Mouse (Mus musculus): Measurements from ENCODE around the gene Itgb7.
A peak's percentile ranks its signal among the peaks of the same experiment; 100 is the strongest.
"Not testable (repeated sequence)": the region's sequence is repeated elsewhere in the genome, so short reads cannot be mapped to it uniquely, and the experiment has no call there.

The Itgb7 gene

GRCm38 (mm10) chr15:102225619-102226018, 6.1 kb downstream of the Itgb7 start:
- not testable (repeated sequence) for DNase-seq (ENCODE audit: low spot score in 2 of 2)

- no peak for DNase-seq (ENCODE audit: low spot score in 2 of 2)
Measured at GRCm38 (mm10) chr15:102224992-102225617, 6.6 kb downstream of the Itgb7 start.

- DNase-seq (ENCODE audit: low spot score in 2 of 2): peak in 1 of 2 experiments; percentile 72
Measured at GRCm38 (mm10) chr15:102224186-102224991, 7.4 kb downstream of the Itgb7 start.

- no peak for DNase-seq (ENCODE audit: low spot score in 2 of 2)
Measured at GRCm38 (mm10) chr15:102222386-102222785, 9.4 kb downstream of the Itgb7 start.

- no peak for DNase-seq (ENCODE audit: low spot score in 2 of 2)
Measured at GRCm38 (mm10) chr15:102217325-102217724, 14.4 kb downstream of the Itgb7 start.

GRCm38 (mm10) chr15:102216459-102217228, 15.1 kb downstream of the Itgb7 start:
- DNase-seq (ENCODE audit: low spot score in 2 of 2): no peak

- no peak for DNase-seq (ENCODE audit: low spot score in 2 of 2)
Measured at GRCm38 (mm10) chr15:102215624-102216023, 16.1 kb downstream of the Itgb7 start.

- DNase-seq (ENCODE audit: low spot score in 2 of 2): no peak
Measured at GRCm38 (mm10) chr15:102214132-102214531, 17.6 kb downstream of the Itgb7 start.

- DNase-seq (ENCODE audit: low spot score in 2 of 2): no peak
Measured at GRCm38 (mm10) chr15:102211895-102212294, 19.8 kb downstream of the Itgb7 start.

GRCm38 (mm10) chr15:102210816-102211215, 20.9 kb downstream of the Itgb7 start:
- no peak for DNase-seq (ENCODE audit: low spot score in 2 of 2)

- DNase-seq (ENCODE audit: low spot score in 2 of 2): no peak
Measured at GRCm38 (mm10) chr15:102209114-102209513, 22.6 kb downstream of the Itgb7 start.

GRCm38 (mm10) chr15:102208092-102208561, 23.6 kb downstream of the Itgb7 start:
- DNase-seq (ENCODE audit: low spot score in 2 of 2): no peak

- no peak for DNase-seq (ENCODE audit: low spot score in 2 of 2)
Measured at GRCm38 (mm10) chr15:102207351-102207750, 24.4 kb downstream of the Itgb7 start.

- peak; percentile 34 to 35 for DNase-seq (ENCODE audit: low spot score in 2 of 2)
Measured at GRCm38 (mm10) chr15:102205779-102206178, 26.0 kb downstream of the Itgb7 start.

- DNase-seq (ENCODE audit: low spot score in 2 of 2): no peak
Measured at GRCm38 (mm10) chr15:102204674-102205505, 26.9 kb downstream of the Itgb7 start, which contains the start of gene Csad. Gene Csad, minus strand, starts transcription at chr15:102204724.

- DNase-seq (ENCODE audit: low spot score in 2 of 2): peak; percentile 62 to 75
Measured at GRCm38 (mm10) chr15:102203835-102204381, 27.8 kb downstream of the Itgb7 start.

GRCm38 (mm10) chr15:102202971-102203834, 28.5 kb downstream of the Itgb7 start, which contains the start of gene Zfp740:
Gene Zfp740, plus strand, starts transcription at chr15:102203249.
- DNase-seq (ENCODE audit: low spot score in 2 of 2): peak; percentile 91 to 94

GRCm38 (mm10) chr15:102198841-102199240, 32.9 kb downstream of the Itgb7 start:
- DNase-seq (ENCODE audit: low spot score in 2 of 2): no peak

GRCm38 (mm10) chr15:102195373-102195772, 36.4 kb downstream of the Itgb7 start:
- DNase-seq (ENCODE audit: low spot score in 2 of 2): no peak

- DNase-seq (ENCODE audit: low spot score in 2 of 2): no peak
Measured at GRCm38 (mm10) chr15:102194439-102194838, 37.3 kb downstream of the Itgb7 start.
